Mouse (Mus musculus) inflammation-experienced regulatory T-cells, adult 6 months (primary cell): ENCODE measurements around the gene Ptchd3. TPM values are rescaled to one million over a fixed set of nuclear protein-coding genes. Genes with fewer than 3 reads are reported as not detected.

ENCODE experiments used
- ATAC-seq: one replicate; pipeline ENCODE4 v1.8.0; 2017
- polyA plus RNA-seq, 3 experiments: library from polyadenylated mRNA; unstranded; fragments of 100-300 nt; shearing (Covaris generic); gene quantifications; one replicate each; pipeline ENCODE4 v1.2.1; 2017

Gene Ptchd3
- polyA plus RNA-seq = not detected

GRCm38 (mm10) chr11:121829947-121830346 is at the start of gene Ptchd3:
Ptchd3 (plus strand) TSS chr11:121830247.
- no peak for ATAC-seq

DNA sequence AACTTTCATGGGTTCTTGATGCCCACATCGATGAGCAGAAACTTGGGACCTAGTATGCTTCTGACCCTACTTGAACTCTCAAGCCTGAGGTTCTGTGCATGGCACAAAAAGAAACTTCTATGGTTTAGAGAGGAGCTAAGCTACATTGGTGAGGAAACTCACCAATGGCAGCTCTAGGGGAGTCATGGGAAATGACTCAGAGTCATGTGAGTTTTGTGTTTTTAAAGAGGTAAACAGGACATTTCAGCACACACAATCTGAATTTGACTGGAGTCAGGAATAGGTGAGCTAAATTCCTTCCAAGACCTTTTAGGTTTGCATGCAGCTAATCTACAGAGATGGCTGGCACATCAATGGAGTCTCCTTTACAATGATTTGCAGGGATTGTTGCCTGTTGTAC is 48.2 kb upstream of the Ptchd3 start:
- no peak for ATAC-seq

- no peak for ATAC-seq
These were observed 42.6 kb upstream of the Ptchd3 start for GRCm38 (mm10) chr11:121787456-121787855.

DNA sequence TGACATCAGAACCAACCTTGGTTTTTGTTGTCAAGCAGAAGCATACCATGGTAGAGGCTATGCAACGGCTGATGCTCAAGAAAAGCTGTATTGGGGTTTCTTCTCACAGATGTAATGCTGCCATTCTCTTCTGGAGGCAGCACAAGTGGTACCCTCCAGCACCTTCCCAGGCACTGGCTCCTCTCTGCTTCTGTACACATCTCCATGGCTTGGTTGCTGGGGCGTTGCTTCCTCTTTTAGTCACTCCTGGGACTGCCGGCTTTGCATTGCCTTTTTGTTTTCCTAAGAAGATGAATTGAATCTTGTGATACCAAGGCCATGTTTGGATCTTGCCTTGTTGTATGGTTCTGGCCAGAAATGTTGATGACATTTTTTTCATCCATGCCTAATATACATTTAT is 40.5 kb upstream of the Ptchd3 start:
- no peak for ATAC-seq

- ATAC-seq = no peak
These were observed 39.4 kb upstream of the Ptchd3 start for GRCm38 (mm10) chr11:121790671-121791094.

- ATAC-seq = no peak
These were observed 38.6 kb upstream of the Ptchd3 start for GRCm38 (mm10) chr11:121791446-121791845.

DNA sequence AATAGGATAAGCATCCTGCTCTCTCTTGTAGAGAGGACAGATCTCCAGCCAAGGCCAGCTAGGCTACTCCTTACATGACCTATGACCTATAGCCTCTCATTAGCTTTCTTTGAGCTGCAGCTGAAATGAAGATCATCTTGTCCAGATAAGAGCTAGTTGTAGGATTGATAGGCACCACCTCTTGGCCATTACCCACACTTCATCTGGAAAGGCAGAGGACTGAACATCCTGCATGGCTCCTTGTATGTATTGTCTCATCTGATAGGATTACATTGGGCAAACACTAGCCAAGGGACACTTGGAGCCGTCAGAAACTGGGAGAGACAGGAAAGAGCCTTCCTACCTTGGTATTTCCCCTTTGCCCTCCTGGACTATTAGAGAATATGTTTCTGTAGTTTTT is 38.1 kb upstream of the Ptchd3 start:
- ATAC-seq = no peak

- no peak for ATAC-seq
These were observed 36.5 kb upstream of the Ptchd3 start for GRCm38 (mm10) chr11:121793530-121793929.

DNA sequence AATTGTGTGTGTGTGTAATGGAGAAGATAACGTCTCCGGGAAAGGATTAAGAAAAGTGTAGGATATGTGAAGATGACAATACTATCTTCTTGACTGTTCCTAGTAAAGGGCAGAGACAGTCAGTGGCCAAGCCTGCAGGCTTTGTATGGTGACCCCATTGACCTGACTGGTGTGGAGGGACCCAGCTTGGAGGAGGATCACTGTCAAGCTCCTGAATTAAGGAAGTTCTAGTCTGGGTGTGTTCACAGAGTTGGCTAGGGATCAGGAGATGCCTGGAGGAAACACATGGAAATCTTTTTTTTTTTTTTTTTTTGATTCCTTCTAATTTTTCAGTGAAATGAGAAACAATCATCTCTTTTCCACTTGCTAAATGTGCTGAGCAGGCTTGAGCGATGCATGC is 35.9 kb upstream of the Ptchd3 start:
- no peak for ATAC-seq

DNA sequence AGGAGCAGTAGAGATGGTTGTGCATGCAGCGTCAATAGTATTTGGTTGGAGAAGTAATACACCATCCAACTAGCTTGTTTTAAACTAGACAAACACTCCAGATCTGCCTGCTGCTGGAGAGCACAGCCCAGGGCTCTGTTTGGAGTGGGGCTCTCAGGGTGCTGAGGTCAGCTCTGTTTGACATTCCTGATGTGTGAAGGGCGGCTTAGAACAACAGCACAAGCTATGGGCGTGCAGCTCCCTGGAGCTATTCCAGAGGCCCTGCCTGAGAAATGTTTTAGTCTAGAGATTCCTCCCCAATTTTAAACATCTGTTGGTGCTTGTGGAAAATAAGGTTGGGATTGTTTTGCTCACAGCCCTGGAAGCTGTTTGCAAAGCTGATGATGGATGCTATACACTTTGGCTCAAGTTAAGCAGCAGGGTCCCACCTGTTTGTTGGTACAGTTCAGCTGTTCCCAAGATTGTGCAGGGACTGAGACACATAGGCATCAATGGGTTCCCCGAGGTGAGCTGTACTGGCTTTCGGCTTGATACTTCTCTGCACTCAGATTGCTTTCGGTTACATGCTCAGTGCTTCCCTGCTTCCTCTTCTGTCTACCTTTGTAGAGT is 35.4 kb upstream of the Ptchd3 start:
- no peak for ATAC-seq

GRCm38 (mm10) chr11:121795978-121796377 is 34.1 kb upstream of the Ptchd3 start:
- no peak for ATAC-seq

DNA sequence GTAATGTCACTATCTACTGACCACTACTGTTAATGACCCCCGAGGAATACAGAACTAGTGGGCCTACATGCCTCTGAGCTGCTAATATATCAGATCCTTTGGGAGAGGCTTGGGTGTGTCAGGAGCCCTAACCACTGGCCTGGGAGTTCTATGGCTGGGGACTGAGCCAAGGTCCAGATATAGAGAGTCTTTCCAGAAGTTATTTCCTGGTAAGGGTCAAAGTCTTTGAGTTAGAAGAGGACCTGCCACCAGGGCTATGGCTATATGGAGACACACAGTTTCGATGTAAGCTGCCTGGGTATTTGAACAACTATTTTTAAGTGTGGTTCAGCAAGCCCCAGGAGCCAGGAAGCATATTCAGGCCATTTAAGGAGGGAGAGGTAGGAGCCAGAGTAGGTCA is 31.5 kb upstream of the Ptchd3 start:
- ATAC-seq = no peak

- ATAC-seq = no peak
These were observed 30.2 kb upstream of the Ptchd3 start for GRCm38 (mm10) chr11:121799746-121800299.

DNA sequence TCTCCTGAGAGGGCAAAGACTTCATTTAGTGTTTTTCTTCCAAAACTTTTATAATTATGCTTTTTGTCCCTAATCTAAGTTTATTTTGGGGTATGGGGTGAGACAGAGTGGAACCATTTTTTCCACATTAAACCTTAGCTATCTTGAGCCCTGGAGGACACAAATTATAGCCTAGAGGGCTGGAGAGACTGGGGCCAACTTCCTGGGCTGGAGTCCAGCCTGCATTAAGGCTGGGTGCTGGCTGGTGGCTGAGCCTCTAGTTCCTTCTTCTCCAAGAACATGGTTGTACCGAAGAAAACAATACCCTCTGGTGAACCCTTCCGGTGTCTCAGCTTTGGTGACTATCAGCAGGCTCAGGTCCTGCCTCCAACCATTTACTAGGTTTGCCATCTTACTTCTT is 27.3 kb upstream of the Ptchd3 start:
- ATAC-seq = no peak

GRCm38 (mm10) chr11:121804258-121805027 is 25.6 kb upstream of the Ptchd3 start:
- peak; percentile 50 for ATAC-seq

DNA sequence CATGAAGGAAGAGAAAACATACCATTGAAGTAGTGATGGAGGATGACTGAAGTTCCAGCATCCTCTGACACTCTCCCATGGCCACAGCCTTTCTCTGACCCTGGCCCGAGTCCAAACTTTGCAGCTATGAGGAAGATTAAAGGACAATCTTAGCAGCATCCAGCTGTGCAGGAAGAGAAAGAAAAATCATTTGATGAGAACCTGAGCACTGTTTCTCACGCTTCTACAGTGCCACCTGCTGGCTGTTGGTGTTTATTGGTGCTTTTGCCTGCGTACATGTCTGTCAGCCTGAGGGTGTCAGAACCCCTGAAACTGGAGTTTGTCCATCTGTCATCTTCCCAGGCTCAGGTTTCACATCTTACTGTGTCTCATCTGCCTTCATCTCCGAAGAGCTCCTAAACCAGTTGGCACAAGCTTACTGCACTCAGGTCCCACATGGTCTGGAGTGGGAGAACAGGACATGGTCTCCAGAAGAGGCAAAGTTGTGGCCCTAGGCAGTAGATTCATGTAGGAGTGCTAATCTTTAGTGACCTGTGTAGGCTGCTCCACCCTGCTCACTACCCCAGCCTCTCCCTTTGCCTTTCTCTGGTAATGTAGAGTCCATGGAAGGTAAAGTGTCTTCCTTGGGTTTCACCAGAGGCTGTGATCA is 21.7 kb upstream of the Ptchd3 start:
- peak; percentile 58 for ATAC-seq

DNA sequence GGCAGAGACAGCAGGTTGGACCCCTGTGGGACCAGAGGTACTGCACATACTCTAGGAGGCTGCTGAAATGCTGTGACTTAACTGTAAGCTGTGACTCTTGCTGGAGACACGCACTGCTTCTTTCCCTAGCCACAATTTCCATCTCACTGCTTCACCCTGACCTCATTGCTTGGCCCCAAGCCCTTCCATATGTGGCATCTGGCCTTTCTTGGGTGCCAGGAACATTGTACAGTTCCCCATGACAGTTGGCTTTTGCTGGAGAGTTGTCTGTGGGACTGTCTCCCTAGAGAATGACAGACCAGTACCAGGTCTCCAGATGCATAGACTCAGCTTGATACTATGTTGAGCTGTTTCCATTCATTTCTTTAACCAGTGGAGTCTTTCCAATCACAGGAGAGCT is 21.2 kb upstream of the Ptchd3 start:
- ATAC-seq = no peak

GRCm38 (mm10) chr11:121845923-121846322 is 15.9 kb downstream of the Ptchd3 start:
- ATAC-seq = no peak

DNA sequence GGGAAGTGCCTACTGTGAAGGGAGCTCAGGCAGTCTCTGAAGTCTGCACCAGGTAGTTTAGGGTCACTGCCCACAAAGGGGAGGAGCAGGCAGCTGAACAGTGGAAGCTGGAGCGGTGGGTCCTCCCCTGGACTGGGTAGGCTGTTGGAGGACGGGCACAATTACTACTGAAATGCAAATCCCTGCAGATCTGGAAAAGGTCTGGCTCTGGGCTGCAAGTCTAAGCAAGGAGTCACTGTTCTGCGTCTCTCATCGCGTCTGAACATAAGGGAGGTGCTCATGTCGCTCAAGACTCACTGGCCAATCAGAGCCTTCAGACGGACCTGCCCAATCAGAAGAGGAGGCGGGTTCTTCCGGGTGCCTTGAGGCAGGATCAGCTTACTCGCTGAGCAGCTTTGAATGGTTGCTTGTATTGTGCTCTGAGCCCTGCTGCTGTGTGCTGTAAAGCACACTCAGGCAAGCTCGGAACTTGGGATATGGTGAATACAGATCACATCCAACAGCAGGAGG is 17.8 kb downstream of the Ptchd3 start:
- ATAC-seq = peak; percentile 98
